Mouse (Mus musculus) cortical plate, adult 2 months (tissue): Measurements from ENCODE around the gene Ap1s2. TPM values are rescaled to one million over a fixed set of nuclear protein-coding genes. Genes with fewer than 3 reads are reported as not detected.
A peak's percentile ranks its signal among the peaks of the same experiment; 100 is the strongest.

Experiments used
- H3K27ac ChIP-seq: fragments of 200-500 bp; 2 replicates; pipeline ENCODE4 v1.5.1; 2012; ENCODE audit warnings: low read length, control low read depth, inconsistent platforms; ENCODE audit not compliant: insufficient read depth
- H3K4me1 ChIP-seq: fragments of 200-500 bp; 2 replicates; pipeline ENCODE4 v1.6.1; 2011; ENCODE audit warnings: low read length; ENCODE audit not compliant: control insufficient read depth, insufficient read depth
- H3K4me3 ChIP-seq: fragments of 200-500 bp; 2 replicates; pipeline ENCODE4 v1.5.1; 2011; ENCODE audit warnings: mild to moderate bottlenecking, low read length, control low read depth; ENCODE audit not compliant: insufficient read depth
- CTCF ChIP-seq: fragments of 200-500 bp; IDR thresholded peaks from 2 replicates; pipeline ENCODE4 v1.5.1; 2011; ENCODE audit warnings: mild to moderate bottlenecking, control low read depth, low read length; ENCODE audit not compliant: insufficient read depth; ENCODE audit errors: extremely low read depth
- POLR2A ChIP-seq: fragments of 200-500 bp; IDR thresholded peaks from 2 replicates; pipeline ENCODE4 v1.6.1; 2011; ENCODE audit warnings: mild to moderate bottlenecking, low read length, control low read depth; ENCODE audit not compliant: insufficient read depth; ENCODE audit errors: extremely low read depth
- polyA plus RNA-seq: library from polyadenylated mRNA; depleted of rRNA; stranded (reverse); fragments of >200 nt; gene quantifications from 2 replicates; pipeline ENCODE4 v1.2.3, GENCODE M21; 2012

The Ap1s2 gene
- polyA plus RNA-seq, 1 experiment: 25.1 TPM

DNA sequence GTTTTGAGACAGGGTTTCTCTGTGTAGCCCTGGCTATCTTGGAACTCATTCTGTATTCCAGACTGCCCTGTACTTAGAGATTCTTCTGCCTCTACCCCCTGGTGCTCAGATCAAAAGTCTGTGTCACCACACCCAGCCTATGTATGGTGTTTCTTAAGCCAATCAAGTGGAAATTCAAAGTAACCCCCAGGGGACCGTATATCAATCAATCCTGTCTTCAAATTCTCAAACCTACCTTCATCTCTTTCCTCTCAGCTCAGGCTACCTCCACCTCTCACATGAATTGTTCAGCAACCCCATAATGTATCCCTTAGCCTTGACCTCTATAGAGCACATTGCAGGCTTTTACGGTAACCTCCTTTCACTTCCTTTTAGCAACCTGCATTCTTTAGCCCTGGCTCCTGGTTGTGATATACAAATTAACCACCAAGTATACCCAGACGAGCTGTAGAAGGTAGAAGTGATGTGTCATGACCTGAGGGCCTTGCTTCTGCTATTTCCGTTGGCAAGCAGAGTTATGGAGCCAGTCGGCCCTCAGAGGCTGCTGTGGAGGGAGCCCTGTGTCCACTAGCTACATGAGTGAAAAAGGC lies 9.3 kb upstream of the Ap1s2 start:
- no peak for TF ChIP-seq CTCF
- no peak for TF ChIP-seq POLR2A
- Histone ChIP-seq H3K4me3 (no peak overlapping the region), H3K27ac (no peak overlapping the region), H3K4me1 (no peaks in the 10 kb centered on the region)

DNA sequence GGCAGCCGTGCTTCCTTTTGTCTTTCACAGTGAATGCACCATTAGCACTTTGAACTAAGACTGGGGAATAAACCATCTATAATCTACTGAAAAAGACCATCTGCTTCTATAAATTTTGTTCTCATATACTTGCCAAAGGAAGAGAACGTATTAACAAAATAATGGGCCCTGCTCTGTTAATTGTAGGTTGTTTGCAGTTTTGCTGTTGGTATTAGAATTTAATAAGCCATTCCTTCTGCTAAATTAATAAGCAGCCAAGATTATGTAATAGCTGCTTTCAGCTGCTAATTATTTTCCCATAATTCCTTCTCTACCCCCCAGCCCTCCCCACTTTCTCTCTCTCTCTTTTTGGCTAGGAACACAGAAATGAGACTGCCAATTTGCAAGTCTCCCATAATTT lies 2.0 kb upstream of the Ap1s2 start:
- Histone ChIP-seq H3K4me1 (no peaks in the 10 kb centered on the region), H3K4me3 (no peak overlapping the region), H3K27ac (no peak overlapping the region)
- no peak for TF ChIP-seq POLR2A
- no peak for TF ChIP-seq CTCF

DNA sequence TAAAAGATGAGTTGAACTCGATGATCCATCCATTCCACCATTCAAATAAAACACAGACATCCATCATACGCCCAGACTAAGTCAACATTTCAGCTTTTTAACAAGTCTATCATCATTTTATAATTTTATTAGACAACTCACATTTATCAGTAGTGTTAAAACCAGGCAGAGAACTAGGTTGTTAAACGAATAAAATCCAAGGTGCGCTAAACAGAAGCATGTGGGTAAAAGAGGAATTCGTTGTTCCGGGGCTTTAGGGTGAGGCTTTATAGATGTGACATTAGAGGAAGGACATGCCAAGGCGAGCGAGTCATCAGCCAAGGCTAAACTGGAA lies 847 bp upstream of the Ap1s2 start:
- H3K27ac ChIP-seq: no peak overlapping the region
- peak overlapping the region; percentile 89 for H3K4me3 ChIP-seq
- TF ChIP-seq POLR2A (no peak), CTCF (no peak)
- no peaks in the 10 kb centered on the region for H3K4me1 ChIP-seq

DNA sequence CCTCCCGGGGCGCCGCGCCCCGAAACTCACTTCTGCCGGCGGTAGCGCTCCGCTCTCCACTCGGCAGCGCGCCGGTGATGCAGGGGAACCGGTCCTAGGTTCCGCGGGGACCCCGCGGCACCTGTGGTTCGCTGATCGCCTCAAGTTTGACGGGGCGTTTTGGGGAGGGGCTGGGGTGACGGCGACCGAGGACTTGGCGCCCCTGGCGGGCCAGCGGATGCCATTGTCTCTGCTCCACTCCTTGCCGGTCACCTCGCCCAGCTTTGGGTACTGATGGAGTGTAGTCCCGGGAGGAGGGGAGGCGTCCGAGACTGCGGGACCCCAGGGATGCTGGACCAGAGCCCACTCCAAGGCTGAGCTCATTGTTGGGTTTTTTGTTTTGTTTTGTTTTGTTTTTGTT lies 564 bp downstream of the Ap1s2 start:
- H3K27ac ChIP-seq: no peak overlapping the region
- TF ChIP-seq CTCF (no peak), POLR2A (no peak)
- peak overlapping the region; percentile 89 for H3K4me3 ChIP-seq
- H3K4me1 ChIP-seq: no peaks in the 10 kb centered on the region

DNA sequence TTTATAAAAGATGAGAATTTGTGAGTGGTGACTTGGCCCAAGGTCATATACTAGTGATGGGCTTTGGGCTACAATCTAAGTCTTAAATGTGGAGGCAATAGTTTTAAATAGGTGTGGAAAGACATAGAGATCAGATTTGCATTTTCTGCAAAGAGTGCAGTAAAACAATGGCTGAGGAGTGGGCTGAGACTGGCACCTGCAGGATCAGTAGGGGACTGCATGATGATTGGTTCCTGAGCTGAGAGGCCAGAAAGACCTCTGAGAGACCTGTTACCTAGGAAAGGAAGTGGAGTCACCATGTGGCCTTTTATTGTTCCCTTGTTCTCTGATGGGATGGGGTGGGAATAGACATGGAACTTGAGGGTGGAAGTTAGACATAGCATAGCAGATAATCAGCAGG lies 4.0 kb downstream of the Ap1s2 start:
- TF ChIP-seq POLR2A (no peak), CTCF (peak; percentile 42; the same call in 1 of the 2 replicates)
- Histone ChIP-seq H3K27ac (no peak overlapping the region), H3K4me3 (no peak overlapping the region), H3K4me1 (no peaks in the 10 kb centered on the region)

DNA sequence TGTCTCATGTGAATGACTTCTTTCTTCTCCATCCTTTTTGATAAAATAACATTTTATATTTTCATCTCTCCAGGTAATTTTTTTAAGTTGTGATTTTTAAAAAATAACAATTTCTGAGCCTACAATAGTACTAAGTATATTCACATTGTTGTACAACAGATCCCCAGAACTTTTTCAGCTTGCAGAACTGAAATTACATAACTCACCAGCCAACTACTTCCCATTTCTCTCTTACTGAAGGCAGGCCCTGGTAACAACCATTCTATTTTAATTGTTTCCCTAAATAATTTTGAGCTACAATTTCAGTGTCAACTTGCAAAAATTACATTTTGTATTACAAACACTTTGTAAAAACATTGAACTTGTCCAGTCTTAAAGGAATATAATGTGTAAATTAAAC lies 20.7 kb downstream of the Ap1s2 start:
- no peak overlapping the region for H3K27ac ChIP-seq
- no peaks in the 10 kb centered on the region for H3K4me1 ChIP-seq
- no peak overlapping the region for H3K4me3 ChIP-seq
- TF ChIP-seq POLR2A (no peak), CTCF (no peak)

DNA sequence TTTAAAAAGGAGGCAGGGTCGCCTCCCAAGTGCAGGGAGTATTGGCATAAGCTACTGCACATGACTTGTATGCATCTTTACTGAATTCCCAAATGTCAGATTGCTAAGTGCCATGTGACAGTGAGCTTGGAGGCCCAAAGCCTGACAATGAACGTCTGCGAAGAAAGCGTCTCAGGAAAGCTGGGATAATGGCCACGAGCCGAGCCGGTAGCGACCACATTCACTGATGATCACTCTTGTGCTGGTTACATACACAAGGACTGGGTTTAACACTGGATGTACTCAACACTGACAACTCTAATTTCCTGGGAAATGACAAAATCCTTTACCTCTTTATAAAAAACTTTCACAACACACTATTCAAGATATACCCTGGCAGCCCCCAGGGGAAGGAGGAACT lies 25.9 kb downstream of the Ap1s2 start:
- TF ChIP-seq POLR2A (no peak), CTCF (no peak)
- Histone ChIP-seq H3K4me3 (no peak overlapping the region), H3K27ac (no peak overlapping the region), H3K4me1 (no peaks in the 10 kb centered on the region)

DNA sequence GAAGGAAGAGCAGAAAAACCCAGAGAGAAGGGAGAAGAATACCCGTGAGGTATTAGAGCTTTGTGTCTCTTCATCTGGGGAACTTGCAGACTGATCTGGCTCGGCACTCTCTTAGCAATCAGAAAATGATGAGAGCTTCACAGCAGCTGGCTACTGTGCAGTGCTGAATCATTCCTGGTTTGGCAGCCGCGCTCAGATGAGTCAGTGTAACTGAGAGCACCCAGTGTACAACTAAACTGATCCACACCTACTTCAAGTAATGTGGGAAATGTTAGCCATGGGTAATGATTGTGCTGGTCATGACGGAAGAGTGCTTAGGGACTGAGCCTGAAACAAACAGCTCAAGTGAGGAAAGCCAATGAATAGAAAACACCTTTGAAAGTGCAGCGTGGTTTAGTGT lies 29.8 kb downstream of the Ap1s2 start:
- no peak for TF ChIP-seq POLR2A
- TF ChIP-seq CTCF: no peak
- Histone ChIP-seq H3K27ac (no peak overlapping the region), H3K4me3 (no peak overlapping the region), H3K4me1 (no peaks in the 10 kb centered on the region)

DNA sequence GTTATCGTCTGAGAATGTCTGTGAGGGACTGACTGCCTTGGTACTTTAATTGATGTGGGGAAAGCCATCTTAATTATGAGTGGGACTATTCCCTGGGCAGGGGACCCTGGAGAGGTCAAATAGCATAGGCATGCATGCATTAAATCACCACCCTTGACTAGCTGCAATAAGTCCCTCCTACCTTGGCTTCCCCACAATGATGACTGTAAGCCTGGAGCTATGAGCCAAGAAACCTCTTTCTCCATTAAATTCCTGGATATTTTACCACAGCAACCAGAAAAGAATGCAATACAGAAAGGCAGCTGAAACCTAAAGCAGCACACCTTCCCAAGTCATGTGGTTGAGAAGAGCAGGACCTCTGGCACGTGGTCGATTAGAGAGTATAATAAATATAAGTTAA lies 35.6 kb downstream of the Ap1s2 start:
- Histone ChIP-seq H3K4me1 (no peaks in the 10 kb centered on the region), H3K27ac (no peak overlapping the region), H3K4me3 (no peak overlapping the region)
- TF ChIP-seq CTCF (no peak), POLR2A (no peak)

DNA sequence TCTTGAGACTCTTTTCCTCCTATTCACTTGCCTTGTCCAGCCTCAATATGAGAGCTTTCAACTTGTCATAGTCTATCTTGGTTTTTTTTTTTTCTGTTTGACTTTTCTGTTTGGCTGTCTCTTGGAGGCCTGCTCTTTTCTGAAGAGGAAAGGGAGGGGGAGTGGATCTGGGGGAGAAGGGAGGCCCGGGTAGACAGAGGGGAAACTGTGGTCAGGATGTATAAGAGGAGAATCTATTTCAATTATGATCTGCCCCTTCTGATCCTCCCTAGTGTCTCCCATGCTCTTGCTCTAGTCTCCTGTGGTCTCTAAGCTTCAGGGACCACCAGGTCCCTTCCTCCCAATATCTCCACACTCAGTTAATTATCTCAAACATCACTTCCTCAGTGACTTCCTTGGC lies 42.8 kb downstream of the Ap1s2 start:
- no peak overlapping the region for H3K27ac ChIP-seq
- TF ChIP-seq POLR2A: no peak
- TF ChIP-seq CTCF: no peak
- H3K4me3 ChIP-seq: no peak overlapping the region
- no peaks in the 10 kb centered on the region for H3K4me1 ChIP-seq
